Mouse (Mus musculus) adrenal gland, postnatal 36 days (tissue): Measurements from ENCODE around the gene Ifna5. TPM values are rescaled to one million over a fixed set of nuclear protein-coding genes. Genes with fewer than 3 reads are reported as not detected.

ENCODE experiments used
- DNase-seq, 2 experiments: peaks; one replicate each; pipeline ENCODE4 v3.0.0; 2021; ENCODE audit warnings: mixed read lengths in 1 of 2
- total RNA-seq, 2 experiments: library from RNA; stranded (reverse); gene quantifications; 2 replicates each; pipeline ENCODE4 v1.2.3; 2021

Gene Ifna5
- total RNA-seq, 2 experiments from 2014 or later, result not detected

DNA sequence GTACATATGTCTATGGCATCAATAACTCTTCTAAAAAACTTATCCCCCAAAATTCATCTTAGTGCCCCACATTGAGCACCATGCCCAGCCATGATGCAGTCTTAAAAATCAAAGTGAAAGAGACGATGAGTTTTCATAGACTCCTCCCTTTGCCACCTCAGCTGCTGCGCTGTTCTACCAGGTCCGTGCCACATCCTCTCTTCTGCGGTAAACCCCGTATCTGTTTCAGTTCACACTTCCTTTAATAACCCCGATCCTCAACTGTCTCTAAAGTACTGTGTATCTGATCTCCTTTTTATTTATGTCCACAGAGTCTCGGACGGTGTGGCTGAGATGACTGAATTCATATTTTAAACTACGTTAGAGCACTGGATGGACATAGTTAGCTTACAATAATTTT is 29.3 kb downstream of the Ifna5 start:
- DNase-seq, result no peak

DNA sequence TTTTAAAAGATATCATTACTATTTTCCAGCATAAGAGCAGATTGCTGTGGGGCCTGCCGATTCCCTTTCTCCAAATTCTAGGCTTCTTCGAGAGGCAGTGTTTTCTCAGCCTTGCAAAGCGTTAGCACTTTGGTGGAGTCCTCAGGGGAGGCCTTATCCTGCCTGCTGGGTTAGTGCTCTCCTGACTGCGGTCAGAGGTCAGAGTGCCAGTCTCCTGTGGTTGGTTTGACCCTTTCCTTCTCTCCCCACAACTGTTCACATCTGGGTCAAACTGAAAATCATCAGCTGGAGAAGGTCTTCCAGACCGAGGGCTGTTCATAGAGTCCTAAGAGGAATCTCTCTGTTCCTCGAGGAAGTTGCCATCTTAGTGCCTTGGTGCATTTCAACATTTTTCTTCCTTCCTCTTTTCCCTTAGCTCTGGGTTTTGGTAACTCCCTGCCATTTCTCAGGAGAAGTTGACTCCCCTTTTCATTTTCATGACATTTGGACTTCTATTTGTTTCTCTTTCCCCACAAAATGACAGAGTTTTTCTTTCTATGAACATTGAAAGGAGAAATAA is 29.8 kb downstream of the Ifna5 start:
- no peak for DNase-seq

- DNase-seq, result peak; percentile 79 to 83
Observed at GRCm38 (mm10) chr4:88867366-88867925, 32.1 kb downstream of the Ifna5 start.

- DNase-seq, result peak; percentile 13 to 25
Observed at GRCm38 (mm10) chr4:88867926-88868911, 32.9 kb downstream of the Ifna5 start.

DNA sequence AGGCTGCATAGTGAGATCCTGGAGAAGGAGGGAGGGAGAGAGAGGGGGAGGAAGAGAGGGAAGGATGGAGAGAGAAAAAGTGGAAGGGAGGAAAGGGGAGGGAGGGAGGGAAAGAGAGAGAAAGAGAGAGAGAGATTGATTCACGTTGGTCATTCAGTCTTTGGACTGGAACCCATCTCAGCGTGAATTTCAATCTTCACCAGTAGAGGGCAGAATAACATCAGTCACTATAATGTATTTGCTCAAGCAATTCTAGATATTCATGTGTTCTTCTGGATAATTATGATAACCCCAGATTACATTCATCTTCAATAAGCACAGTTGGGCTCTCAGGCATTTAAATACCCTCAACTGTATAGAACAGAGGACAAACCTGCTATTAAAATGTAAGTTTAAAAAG is 37.4 kb downstream of the Ifna5 start:
- DNase-seq, result peak in 1 of 2 experiments; percentile 43

GRCm38 (mm10) chr4:88875435-88876095 is 40.2 kb downstream of the Ifna5 start:
- no peak for DNase-seq

- DNase-seq, result no peak
Observed at GRCm38 (mm10) chr4:88876520-88876919, 41.2 kb downstream of the Ifna5 start.

- no peak for DNase-seq
Observed at GRCm38 (mm10) chr4:88878246-88878645, 42.9 kb downstream of the Ifna5 start.

DNA sequence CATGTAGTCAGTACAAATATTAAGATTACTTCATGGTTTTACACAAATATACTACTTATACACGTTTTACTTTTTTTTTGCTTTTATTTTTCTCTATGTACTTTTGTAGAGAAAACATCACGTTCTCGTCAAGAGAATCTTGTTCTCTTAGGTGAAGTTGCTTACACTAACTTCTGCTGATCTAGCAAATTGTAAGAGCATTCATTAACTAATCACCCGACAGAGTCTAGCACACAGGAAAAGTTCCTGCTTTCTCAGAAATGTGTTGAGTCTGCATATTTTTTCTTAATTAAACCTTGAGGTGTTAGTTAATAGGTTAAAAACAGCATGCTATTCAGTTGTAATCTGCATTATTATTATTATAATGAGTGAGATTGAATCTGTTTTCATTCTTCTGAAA is 43.4 kb downstream of the Ifna5 start:
- DNase-seq, result no peak

DNA sequence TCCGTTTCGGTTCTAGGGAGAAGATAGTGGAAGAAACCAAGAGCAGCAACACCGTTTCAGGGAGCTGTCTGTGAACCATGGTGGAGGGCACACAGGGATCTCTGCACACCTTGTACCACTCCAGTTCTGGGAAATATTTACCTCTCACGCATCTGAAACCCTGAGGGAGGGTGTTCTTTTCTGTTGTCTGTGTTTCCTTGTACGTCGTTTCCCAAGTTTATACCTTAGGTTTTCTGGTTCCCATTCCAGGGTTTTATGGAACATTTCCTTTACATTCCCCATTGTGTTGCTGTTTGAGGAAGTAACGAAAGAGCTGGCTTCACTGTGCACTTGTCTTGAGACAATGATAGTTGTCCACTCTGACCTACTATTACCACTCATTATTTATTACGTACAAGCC is 44.8 kb downstream of the Ifna5 start, which contains the start of gene Ifne:
Gene Ifne, minus strand, starts transcription at position 101 of the 400 bp plus-strand sequence.
- no peak for DNase-seq

Other genes starting within 250 kb of the Ifna5 start
- gene Ifna9, start 243.1 kb upstream of the Ifna5 start, total RNA-seq, result not detected
- gene Ifna12, start 232.1 kb upstream of the Ifna5 start, total RNA-seq, result not detected
- not detected for gene C87499, start 201.1 kb upstream of the Ifna5 start, total RNA-seq
- not detected for gene Ifna13, start 191.1 kb upstream of the Ifna5 start, total RNA-seq
- not detected for gene Ifna16, start 158.6 kb upstream of the Ifna5 start, total RNA-seq
- not detected for gene Ifna2, start 151.6 kb upstream of the Ifna5 start, total RNA-seq
- gene Ifnab, start 144.2 kb upstream of the Ifna5 start, total RNA-seq, result not detected
- under 1 TPM; 0.36 to 0.60 TPM for gene Gm26566, start 113.7 kb upstream of the Ifna5 start, total RNA-seq
- 10 to 100 TPM; 82.5 to 89.7 TPM for gene Klhl9, start 113.1 kb upstream of the Ifna5 start, total RNA-seq
- gene Gm13271, start 80.7 kb upstream of the Ifna5 start, total RNA-seq, result not detected
- gene Gm13283, start 75.4 kb upstream of the Ifna5 start, total RNA-seq, result under 1 TPM in 1 of 2 experiments, not detected in 1; 0.20 TPM
- not detected for gene Gm13290, start 61.7 kb upstream of the Ifna5 start, total RNA-seq
- not detected for gene Gm13289, start 58.6 kb upstream of the Ifna5 start, total RNA-seq
- not detected for gene Gm13272, start 55.7 kb upstream of the Ifna5 start, total RNA-seq
- under 1 TPM in 1 of 2 experiments, not detected in 1; 0.20 TPM for gene Ifnz, start 53.4 kb upstream of the Ifna5 start, total RNA-seq
- not detected for gene Gm13276, start 49.8 kb upstream of the Ifna5 start, total RNA-seq
- gene Gm13277, start 46.9 kb upstream of the Ifna5 start, total RNA-seq, result not detected
- not detected for gene Gm13278, start 44.0 kb upstream of the Ifna5 start, total RNA-seq
- gene Gm13275, start 41.0 kb upstream of the Ifna5 start, total RNA-seq, result not detected
- gene Gm13279, start 38.1 kb upstream of the Ifna5 start, total RNA-seq, result not detected
- not detected for gene Gm13285, start 35.9 kb upstream of the Ifna5 start, total RNA-seq
- gene Gm13287, start 32.3 kb upstream of the Ifna5 start, total RNA-seq, result not detected
- under 1 TPM in 1 of 2 experiments, not detected in 1; 0.10 TPM for gene Gm13288, start 30.0 kb upstream of the Ifna5 start, total RNA-seq
- not detected for gene Ifna7, start 19.3 kb upstream of the Ifna5 start, total RNA-seq
- not detected for gene Ifna11, start 15.6 kb upstream of the Ifna5 start, total RNA-seq
- gene Ifna6, start 8.1 kb upstream of the Ifna5 start, total RNA-seq, result not detected
- not detected for gene Ifna4, start 6.3 kb downstream of the Ifna5 start, total RNA-seq
- gene Ifna1, start 14.6 kb downstream of the Ifna5 start, total RNA-seq, result not detected
- not detected for gene Ifne, start 44.7 kb downstream of the Ifna5 start, total RNA-seq